Mouse (Mus musculus): ENCODE results near the gene Tab1.

- TF ChIP-seq JUN (IDR thresholded peaks at IDR 0.05; ENCODE audit: insufficient read depth, low read depth, low read length) (no peak), ZKSCAN1 (IDR thresholded peaks at IDR 0.05; ENCODE audit: borderline replicate concordance, low read depth, low read length) (no peak), POLR2A (IDR thresholded peaks at IDR 0.05; ENCODE audit: low read depth, low read length) (no peak), CTCF (conservative IDR thresholded peaks at IDR 0.05 in 1 of 2, IDR thresholded peaks at IDR 0.05 in 1 of 2; ENCODE audit: low read depth in 2 of 2, low read length in 2 of 2) (no peak), ZNF384 (IDR thresholded peaks at IDR 0.05; ENCODE audit: low read depth, low read length) (no peak), MAFK (IDR thresholded peaks at IDR 0.05; ENCODE audit: insufficient replicate concordance, low read length) (no peak), PAX5 (IDR thresholded peaks at IDR 0.05; ENCODE audit: low read length) (no peak), SMC3 (IDR thresholded peaks at IDR 0.05; ENCODE audit: low read depth, low read length) (no peak), TBP (conservative IDR thresholded peaks at IDR 0.05; ENCODE audit: low read depth, low read length) (no peak), MXI1 (IDR thresholded peaks at IDR 0.05; ENCODE audit: low read depth, low read length) (no peak), TCF12 (IDR thresholded peaks at IDR 0.05; ENCODE audit: low read depth, low read length) (no peak), MAZ (IDR thresholded peaks at IDR 0.05; ENCODE audit: low read depth, low read length) (no peak), BHLHE40 (IDR thresholded peaks at IDR 0.05; ENCODE audit: low read depth, low read length) (no peak)
Observed at GRCm38 (mm10) chr15:80159286-80159901, 26.5 kb downstream of the Tab1 start.

Measured in CH12.LX (cell line).